Mouse (Mus musculus): ENCODE measurements around the gene Bmpr1a.

DNA sequence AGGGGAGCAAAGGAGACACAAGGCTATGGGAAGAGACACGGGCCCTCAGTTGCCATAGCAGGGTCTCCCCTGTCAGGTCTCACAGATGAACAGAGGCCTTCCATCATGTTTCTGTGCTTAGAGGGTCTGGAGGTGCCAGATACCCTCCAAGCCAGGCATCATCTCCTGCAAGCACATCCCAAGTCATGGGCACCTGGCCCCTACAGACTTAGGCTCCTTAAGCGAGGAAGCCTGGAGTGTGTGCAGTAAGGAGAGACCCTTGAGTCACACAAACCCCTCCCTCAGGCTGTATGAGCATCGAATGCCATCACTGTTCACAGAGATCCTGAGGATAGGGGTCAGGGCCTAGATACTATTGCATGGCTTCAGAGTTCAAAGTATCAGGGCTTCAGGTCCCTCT, 132.2 kb downstream of the Bmpr1a start:
- TF ChIP-seq CTCF (IDR thresholded peaks at IDR 0.05; ENCODE audit: low read depth, low read length) (no peak), POLR2A (IDR thresholded peaks at IDR 0.05; ENCODE audit: insufficient read depth, low read length) (no peak), EP300 (IDR thresholded peaks at IDR 0.05; ENCODE audit: insufficient read depth, low read depth, low read length) (no peak)

All from ES-Bruce4 (cell line).